Mouse (Mus musculus) neural tube, embryonic 11.5 days (tissue): ENCODE data around the gene Mcm6. TPM values are rescaled to one million over a fixed set of nuclear protein-coding genes. Genes with fewer than 3 reads are reported as not detected.

Experiments used
- ATAC-seq: fragments of 200-750 bp; cut with Nextera tagmentation; 2 replicates; pipeline ENCODE4 v1.8.0; 2017; ENCODE audit warnings: moderate number of reproducible peaks, mild to moderate bottlenecking, moderate TSS enrichment, moderate library complexity; ENCODE audit not compliant: insufficient read depth, low FRiP score, low TSS enrichment
- DNase-seq: peaks from one replicate; pipeline ENCODE4 v3.0.0-alpha.2; 2015; ENCODE audit warnings: low spot score
- H3K27ac ChIP-seq: fragments of 300-500 bp; sonication (generic); 2 replicates; pipeline ENCODE4 v1.5.1; 2014; ENCODE audit warnings: low read depth, mild to moderate bottlenecking, low read length
- H3K27me3 ChIP-seq: fragments of 300-500 bp; sonication (generic); 2 replicates; pipeline ENCODE4 v1.6.1; 2014; ENCODE audit warnings: mild to moderate bottlenecking, low read length, mixed read lengths; ENCODE audit not compliant: control insufficient read depth, insufficient read depth
- H3K36me3 ChIP-seq: fragments of 300-500 bp; sonication (generic); 2 replicates; pipeline ENCODE4 v1.6.1; 2014; ENCODE audit warnings: mild to moderate bottlenecking, low read length, moderate library complexity, mixed read lengths; ENCODE audit not compliant: control insufficient read depth, insufficient read depth
- H3K4me1 ChIP-seq: fragments of 300-500 bp; sonication (generic); 2 replicates; pipeline ENCODE4 v1.6.1; 2014; ENCODE audit warnings: low read length, mixed read lengths; ENCODE audit not compliant: control insufficient read depth, insufficient read depth
- H3K4me2 ChIP-seq: fragments of 300-500 bp; sonication (generic); 2 replicates; pipeline ENCODE4 v1.6.1; 2014; ENCODE audit warnings: low read depth, mild to moderate bottlenecking, moderate library complexity
- H3K4me3 ChIP-seq: fragments of 300-500 bp; sonication (generic); 2 replicates; pipeline ENCODE4 v1.5.1; 2014; ENCODE audit warnings: low read depth, low read length
- H3K9ac ChIP-seq: fragments of 300-500 bp; sonication (generic); 2 replicates; pipeline ENCODE4 v1.6.1; 2014; ENCODE audit warnings: mild to moderate bottlenecking, low read length
- H3K9me3 ChIP-seq: fragments of 300-500 bp; sonication (generic); 2 replicates; pipeline ENCODE4 v1.6.1; 2016; ENCODE audit warnings: low read length; ENCODE audit not compliant: control insufficient read depth
- WGBS: fragments of 180-500 bp; shearing (Covaris S2); extraction: QIAGEN DNeasy Blood & Tissue Kit; methylation state at CpG from one replicate; pipeline ENCODE4 v1.1.7; 2014; 5-methylcytosine and 5-hydroxymethylcytosine counted together
- polyA plus RNA-seq: library from polyadenylated mRNA; unstranded; fragments of >200 nt; fragmentation: Nextera tagmentation; extraction: Ambion mirVana; gene quantifications from 2 replicates; pipeline ENCODE4 v1.2.1, GENCODE M21; 2014

The Mcm6 gene
- polyA plus RNA-seq, 1 experiment from 2014 or later = 292 TPM

GRCm38 (mm10) chr1:128284157-128284690 lies 75.2 kb downstream of the Mcm6 start:
- H3K27ac ChIP-seq = no peak overlapping the region
- H3K4me1 ChIP-seq = no peaks in the 10 kb centered on the region
- ATAC-seq (no peak), DNase-seq (no peak)
- H3K27me3 ChIP-seq = no peaks in the 10 kb centered on the region
- no peak overlapping the region for H3K9ac ChIP-seq
- 81% methylated on average over 8 of the region's 8 CpGs for WGBS
- H3K36me3 ChIP-seq = peaks cover 6% of the 10 kb centered on the region; the same call in 1 of the 2 replicates
- H3K9me3 ChIP-seq = no peaks in the 10 kb centered on the region
- H3K4me3 ChIP-seq = no peak overlapping the region
- no peak overlapping the region for H3K4me2 ChIP-seq

- Histone ChIP-seq H3K9me3 (no peaks in the 10 kb centered on the region), H3K36me3 (peaks cover 6% of the 10 kb centered on the region; the same call in 1 of the 2 replicates), H3K4me1 (no peaks in the 10 kb centered on the region), H3K27ac (no peak overlapping the region), H3K4me2 (no peak overlapping the region), H3K9ac (no peak overlapping the region), H3K4me3 (no peak overlapping the region), H3K27me3 (no peaks in the 10 kb centered on the region)
- WGBS = 95% methylated on average over 3 of the region's 3 CpGs
- DNase-seq = no peak
- ATAC-seq = no peak
These were observed 76.5 kb downstream of the Mcm6 start for GRCm38 (mm10) chr1:128282924-128283323.

GRCm38 (mm10) chr1:128281753-128282152 lies 77.7 kb downstream of the Mcm6 start:
- Histone ChIP-seq H3K4me3 (no peak overlapping the region), H3K27ac (no peak overlapping the region), H3K4me1 (no peaks in the 10 kb centered on the region), H3K9me3 (no peaks in the 10 kb centered on the region), H3K27me3 (no peaks in the 10 kb centered on the region), H3K9ac (no peak overlapping the region), H3K4me2 (no peak overlapping the region), H3K36me3 (peaks cover 6% of the 10 kb centered on the region; the same call in 1 of the 2 replicates)
- DNase-seq (no peak), ATAC-seq (no peak)
- WGBS = 96% methylated on average over 3 of the region's 3 CpGs

Other genes with a start within 250 kb of the Mcm6 start
- gene Ubxn4, start 115.7 kb downstream of the Mcm6 start, polyA plus RNA-seq = 56.5 and 64.6 TPM in 2 replicates
- gene Lct, start 31.3 kb downstream of the Mcm6 start, polyA plus RNA-seq = 0.24 and 0.40 TPM in 2 replicates
- gene Dars, start 57.7 kb upstream of the Mcm6 start, polyA plus RNA-seq = 127 and 133 TPM in 2 replicates
- gene Cxcr4, start 232.6 kb upstream of the Mcm6 start, polyA plus RNA-seq = 15.5 TPM in 2 replicates